Comparison of ENCODE assay signal across 8 mouse cellular contexts in the genomic region with DNA sequence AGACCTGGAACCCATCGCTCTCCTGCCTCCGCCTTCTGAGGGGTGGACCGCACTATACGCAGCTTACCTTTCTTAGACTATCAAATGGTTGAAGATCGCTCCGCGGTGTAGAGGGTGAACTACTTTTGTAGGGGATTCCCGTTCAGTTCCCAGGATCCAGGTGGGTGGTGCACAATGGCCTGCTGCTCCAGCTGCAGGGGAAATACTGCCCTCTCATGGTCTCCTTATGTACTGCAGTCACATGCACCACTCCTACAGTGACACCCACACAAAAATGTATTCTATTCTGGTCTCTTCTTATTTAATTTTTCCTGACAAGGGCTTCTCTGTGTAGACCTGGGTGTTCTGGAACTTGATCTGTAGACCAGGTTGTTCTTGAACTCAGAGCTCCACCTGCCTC. TPM values are rescaled to one million over a fixed set of nuclear protein-coding genes. Genes with fewer than 3 reads are reported as not detected.
DNase-seq lines count a peak whose midpoint lies in the region; TF ChIP-seq lines count a peak whose summit lies in the region.

Slc7a4 (minus strand) TSS at position 151 of the 400 bp plus-strand sequence.

- H3K27me3 ChIP-seq in limb, embryonic 10.5 days (ENCODE audit: low read depth, poor library complexity, severe bottlenecking), result peaks cover 10% of the 10 kb centered on the region

- intact Hi-C loops in left cerebral cortex, adult 2 months (cut with DNase I), result no loop called here

- no peak for DNase-seq in left cerebral cortex, adult 2 months (ENCODE audit: extremely low spot score in 1 of 2, low spot score in 2 of 2)
- DNase-seq in left cerebral cortex, adult 11 months (ENCODE audit: low spot score), result no peak
- DNase-seq in adrenal gland, postnatal 14 days, result peak; percentile 36
- DNase-seq in forelimb bud, embryonic 11.5 days (ENCODE audit: low read depth, low spot score), result peak; percentile 44
- peak; percentile 44 for DNase-seq in limb, embryonic 10.5 days (ENCODE audit: low spot score)
- peak; percentile 60 for DNase-seq in retina, postnatal 1 day
- DNase-seq in right cerebral cortex, adult 2 months (ENCODE audit: low spot score in 2 of 2), result no peak
- DNase-seq in urinary bladder, postnatal 36 days (ENCODE audit: low spot score in 2 of 2), result no peak

- H3K4me3 ChIP-seq in left cerebral cortex, adult 2 months, result no peak within 1 kb of the TSS
- no peak within 1 kb of the TSS for H3K4me3 ChIP-seq in limb, embryonic 10.5 days

- H3K27ac ChIP-seq in left cerebral cortex, adult 2 months, result no peak within 1 kb of the TSS
- H3K27ac ChIP-seq in limb, embryonic 10.5 days, result no peak within 1 kb of the TSS

- no peaks in the 10 kb centered on the region for H3K36me3 ChIP-seq in limb, embryonic 10.5 days

- WGBS in limb, embryonic 10.5 days, result 15% methylated on average over 8 of the region's 8 CpGs

- peak; percentile 50 for TF ChIP-seq CTCF in left cerebral cortex, adult 2 months (IDR thresholded peaks at IDR 0.05)

- no peaks in the 10 kb centered on the region for H3K4me1 ChIP-seq in limb, embryonic 10.5 days

- no peaks in the 10 kb centered on the region for H3K9me3 ChIP-seq in limb, embryonic 10.5 days (replicated peaks)

RNA-seq across cellular contexts. Expression of gene Slc7a4, which starts in this region (rescaled TPM):
- 10 to 100 TPM; 82.7 to 83.0 TPM for total RNA-seq in left cerebral cortex, adult 2 months (2021)
- 8.0 and 8.3 TPM in 2 replicates for total RNA-seq in adrenal gland, postnatal 14 days (2021)
- polyA plus RNA-seq in limb, embryonic 10.5 days (2016; fragmentation: Nextera tagmentation; extraction: Ambion mirVana), result 0.44 and 0.81 TPM in 2 replicates

Comparison
In these comparisons a context has a peak if more than half of its experiments do, and no peak if none do; other contexts are left out.
1. Peak in DNase-seq in limb, embryonic 10.5 days; RNA of the gene not detected or under 1 TPM.
2. DNase-seq: peak in adrenal gland, postnatal 14 days (single experiment), forelimb bud, embryonic 11.5 days (single experiment) and retina, postnatal 1 day (single experiment); none in left cerebral cortex, adult 2 months (0 of 2), left cerebral cortex, adult 11 months (single experiment), right cerebral cortex, adult 2 months (0 of 2) and urinary bladder, postnatal 36 days (0 of 2).